Mouse (Mus musculus) heart, postnatal 25 days (tissue): Measurements from ENCODE around the gene Zp1. TPM values are rescaled to one million over a fixed set of nuclear protein-coding genes. Genes with fewer than 3 reads are reported as not detected.

ENCODE experiments used
- DNase-seq: peaks from one replicate; pipeline ENCODE4 v3.0.0; 2022; ENCODE audit warnings: low spot score
- intact Hi-C: fragments of 180-260 bp; cut with DNase I; formaldehyde crosslinking; loops from one replicate; pipeline ENCODE4 v1.15.1; 2025
- total RNA-seq, 2 experiments: library from RNA; stranded (reverse); gene quantifications; 2 replicates each; pipeline ENCODE4 v1.2.3; 2021

Gene Zp1
- total RNA-seq, 2 experiments from 2014 or later, result not detected

DNA sequence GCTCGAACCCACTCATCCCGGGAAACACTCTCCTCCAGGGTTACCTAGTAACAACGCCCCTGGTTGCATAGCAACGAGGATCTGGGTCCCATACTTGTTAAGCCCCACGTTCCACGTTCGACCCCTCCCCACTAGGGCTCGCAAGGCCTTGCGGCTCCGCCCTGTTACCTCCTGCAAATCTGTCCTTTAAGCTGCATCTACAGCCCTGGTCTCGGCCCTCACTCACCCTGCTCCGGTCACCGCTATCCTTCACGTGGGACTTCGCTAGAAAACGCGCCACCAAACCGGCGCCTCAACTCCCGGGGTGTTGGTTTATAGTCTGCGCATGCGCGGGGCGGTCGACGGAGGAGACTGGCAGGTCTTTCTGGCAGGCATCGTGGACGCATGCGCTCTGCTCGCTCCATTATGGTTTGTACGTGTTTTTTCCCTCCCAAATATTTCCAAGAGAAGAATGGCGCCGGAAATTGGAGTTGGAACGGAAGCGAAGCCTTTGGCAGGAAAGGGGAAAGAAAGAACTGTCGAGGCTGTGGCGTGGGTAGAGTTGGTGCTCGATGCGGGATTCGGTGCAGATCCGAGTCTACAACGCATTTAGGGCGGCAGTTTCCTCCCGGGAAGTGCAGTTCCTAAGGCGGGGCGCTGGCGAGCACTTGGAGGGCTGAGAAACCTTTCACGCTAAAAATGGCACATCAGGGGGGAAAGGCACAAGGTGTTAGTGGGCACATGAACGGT, 38.8 kb downstream of the Zp1 start, which contains the start of gene Tmem109:
Gene Tmem109, minus strand, starts transcription at position 576 of the 729 bp plus-strand sequence.
- peak; percentile 89 for DNase-seq
- intact Hi-C loops, result loop anchor here (2.0 kb wide), 1 partner anchor 13 kb away; the partner anchor contains the start of gene Prpf19

DNA sequence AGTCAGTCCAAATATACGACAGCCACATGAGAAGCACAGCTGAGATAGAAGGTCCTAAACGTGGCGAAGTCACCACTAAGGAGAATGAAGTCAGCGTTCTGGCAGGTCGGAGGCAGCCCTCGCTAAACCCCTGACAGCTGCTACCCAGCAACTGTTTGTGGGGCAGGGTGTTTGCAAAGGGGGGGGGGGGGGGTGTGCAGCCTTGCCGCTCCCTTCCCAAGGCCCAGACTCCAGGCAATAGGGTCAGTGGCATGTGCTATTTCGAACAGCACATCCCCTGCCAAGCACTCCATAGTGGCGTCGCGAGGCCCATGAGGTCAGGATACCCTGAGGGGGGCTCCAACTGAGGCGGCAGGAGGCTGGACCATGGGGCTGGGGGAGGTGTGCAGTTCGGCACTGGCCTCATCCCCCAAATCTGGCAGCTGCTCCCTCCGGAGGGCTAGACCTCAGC, 39.4 kb downstream of the Zp1 start:
- intact Hi-C loops, result loop anchor here (2.0 kb wide), 1 partner anchor 14 kb away; the partner anchor contains the start of gene Prpf19

DNA sequence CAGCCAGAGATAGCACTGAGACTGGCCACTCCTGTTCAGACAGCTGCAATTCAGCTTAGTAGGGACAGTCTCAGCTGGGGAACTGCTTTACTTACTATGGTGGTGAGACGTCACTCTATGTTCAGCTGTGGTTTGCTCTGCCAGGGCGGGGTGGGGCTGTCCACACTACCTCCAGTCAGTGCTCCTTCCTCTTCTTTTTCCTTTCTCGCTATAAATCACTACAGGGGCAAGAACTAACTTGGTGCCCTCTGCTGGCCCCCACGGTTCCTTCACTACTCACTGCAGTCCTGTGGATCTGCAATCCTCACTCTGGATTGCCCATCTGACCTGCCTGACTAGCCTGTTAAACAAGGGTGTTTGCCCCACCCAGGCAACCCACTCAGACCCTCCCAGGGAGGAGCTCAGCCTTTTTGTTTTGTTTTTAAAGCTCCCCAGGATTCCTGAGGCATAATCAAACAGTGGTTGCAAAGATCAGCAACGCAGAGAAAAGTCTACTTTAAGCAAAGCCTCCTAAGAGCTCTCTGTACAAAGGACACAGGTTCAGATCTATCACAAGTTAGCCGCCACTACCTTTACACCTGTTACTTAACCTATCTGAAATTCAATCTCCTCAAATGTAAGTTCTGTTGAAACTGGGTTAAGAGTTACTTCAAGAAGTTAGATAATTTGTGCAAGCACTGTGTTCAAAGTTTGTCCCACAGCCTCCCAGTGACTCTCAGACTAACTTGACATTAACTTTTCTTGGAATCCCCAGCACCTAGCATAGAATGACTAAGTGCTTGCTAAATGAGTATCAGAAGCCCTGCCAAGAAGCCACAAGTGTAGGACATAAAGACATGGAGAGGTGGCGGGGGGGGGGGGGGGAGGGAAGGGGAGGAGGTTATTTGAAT, 40.1 kb downstream of the Zp1 start:
- intact Hi-C loops, result loop anchor here (2.0 kb wide), 1 partner anchor 14 kb away; the partner anchor contains the start of gene Prpf19
- DNase-seq, result peak; percentile 36

More for the DNA sequence above, 39.4 kb downstream of the Zp1 start:
- no peak for DNase-seq

DNA sequence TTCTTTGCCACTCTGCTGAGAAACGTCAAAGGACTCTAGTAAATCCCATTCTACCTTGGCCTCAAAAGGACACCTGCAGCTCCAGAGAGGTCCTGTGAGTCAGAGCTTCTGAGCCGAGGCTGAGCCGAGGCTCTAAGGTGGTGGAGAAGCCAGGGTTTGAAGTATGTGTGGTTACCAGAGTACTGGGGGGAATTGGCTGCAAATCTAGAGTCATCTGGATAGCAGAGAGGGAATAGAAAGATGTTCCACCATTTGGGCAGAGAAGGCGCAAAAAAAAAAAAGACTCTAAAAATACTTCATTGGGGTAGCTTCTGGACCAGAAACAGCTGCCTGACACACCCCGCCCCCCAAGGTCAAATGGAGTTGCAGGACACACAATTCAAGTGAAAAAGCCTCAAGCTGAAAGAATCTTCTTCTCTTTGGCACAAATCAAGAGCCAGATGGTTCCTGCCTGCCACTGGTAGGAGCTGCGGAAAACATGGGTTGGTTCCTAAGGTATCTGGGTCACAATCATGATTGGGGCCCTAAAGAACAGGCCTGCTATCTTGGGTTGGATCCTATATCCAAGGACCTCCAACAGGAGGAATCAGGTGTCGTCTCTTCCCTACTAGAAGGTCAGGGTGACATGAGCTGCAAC, 42.1 kb downstream of the Zp1 start:
- intact Hi-C loops, result loop anchor here (2.0 kb wide), 1 partner anchor 168 kb away; no protein-coding TSS in a partner anchor
- DNase-seq, result no peak

DNA sequence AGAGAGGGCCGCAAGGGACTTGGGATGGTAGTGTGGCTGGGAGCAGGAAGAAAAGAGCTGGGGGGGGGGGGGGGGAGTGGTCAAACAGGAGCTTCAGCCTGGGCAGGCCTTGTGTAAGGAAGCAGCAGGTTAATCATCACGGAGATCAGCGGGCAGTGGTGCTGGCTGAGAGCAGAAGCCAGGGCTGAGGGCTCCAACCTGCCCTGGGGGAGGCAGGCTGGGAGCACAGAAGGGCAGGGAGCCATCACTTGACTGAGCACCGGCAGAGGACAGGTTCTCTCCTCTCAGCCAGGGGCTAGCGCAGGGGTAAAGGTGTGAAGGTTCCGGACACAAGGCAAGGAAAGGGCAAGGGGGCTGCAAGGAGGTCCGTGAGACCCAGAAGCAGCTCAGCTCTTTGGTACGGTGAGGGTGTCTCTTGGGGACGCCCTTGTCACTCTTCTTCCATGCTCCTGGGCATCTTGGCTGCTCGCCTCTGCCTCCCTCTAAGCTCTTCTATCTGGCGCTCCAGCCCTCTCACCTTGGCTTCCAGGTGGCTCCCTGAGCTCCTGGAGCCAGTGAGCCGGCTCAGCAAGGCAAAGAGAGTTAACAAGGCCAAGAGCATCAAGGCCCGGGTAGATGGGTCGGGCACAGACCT, 49.0 kb downstream of the Zp1 start:
- DNase-seq, result no peak

DNA sequence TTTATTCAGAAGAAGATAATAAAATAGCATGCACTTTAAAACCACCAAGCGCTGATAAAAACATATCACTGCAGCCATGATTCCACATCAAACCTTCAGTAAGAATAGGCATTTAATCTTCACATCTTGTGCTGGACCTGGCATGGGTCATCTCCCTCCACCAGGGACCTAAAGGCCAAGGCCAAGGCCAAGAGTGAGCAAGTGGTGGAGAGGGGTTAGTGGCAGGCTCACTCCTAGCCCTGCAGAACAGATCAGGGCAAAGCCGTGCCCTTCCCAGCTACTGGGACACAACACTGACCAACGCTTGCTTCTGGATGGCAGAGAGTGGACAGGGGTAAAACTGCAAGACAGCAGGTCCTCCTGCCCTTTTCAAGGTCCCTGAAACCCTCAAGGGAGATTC, 49.8 kb downstream of the Zp1 start:
- intact Hi-C loops, result no loop called here
- no peak for DNase-seq

More for the DNA sequence above, 49.0 kb downstream of the Zp1 start:
- intact Hi-C loops, result no loop called here

DNA sequence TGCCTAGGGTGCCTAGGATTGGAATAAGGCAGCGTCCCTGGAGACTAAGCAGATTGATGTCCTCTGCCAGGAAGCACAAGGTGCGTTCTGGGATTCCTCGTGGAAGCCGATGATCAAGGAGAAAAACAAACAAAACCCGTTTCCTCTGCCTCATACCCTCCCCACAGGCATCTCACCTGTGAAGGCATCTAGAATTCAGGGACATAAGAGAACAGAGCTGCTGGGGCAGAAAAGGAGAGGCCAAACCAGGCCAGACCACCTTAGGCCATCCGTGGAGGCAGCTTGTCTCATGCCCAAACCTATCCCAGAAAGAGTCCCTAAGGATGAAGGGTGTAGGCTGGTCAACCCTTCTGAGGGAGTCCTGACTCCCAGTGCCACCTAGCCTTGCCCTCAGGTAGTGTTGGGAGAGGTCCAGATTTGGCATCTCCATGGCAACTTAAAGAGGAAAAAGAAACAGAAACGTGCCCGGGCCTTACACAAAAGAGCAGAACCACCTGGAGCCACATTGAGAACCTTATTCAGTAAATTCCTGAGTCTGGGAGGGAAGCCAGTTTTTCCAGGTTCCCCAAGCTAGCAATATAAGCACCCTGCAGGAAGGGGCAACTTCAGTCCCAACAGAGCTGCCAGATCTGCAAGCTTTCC, 50.4 kb downstream of the Zp1 start, which contains the start of gene Tmem132a:
Gene Tmem132a, minus strand, starts transcription at position 55 of the 642 bp plus-strand sequence.
- DNase-seq, result no peak
- intact Hi-C loops, result no loop called here

DNA sequence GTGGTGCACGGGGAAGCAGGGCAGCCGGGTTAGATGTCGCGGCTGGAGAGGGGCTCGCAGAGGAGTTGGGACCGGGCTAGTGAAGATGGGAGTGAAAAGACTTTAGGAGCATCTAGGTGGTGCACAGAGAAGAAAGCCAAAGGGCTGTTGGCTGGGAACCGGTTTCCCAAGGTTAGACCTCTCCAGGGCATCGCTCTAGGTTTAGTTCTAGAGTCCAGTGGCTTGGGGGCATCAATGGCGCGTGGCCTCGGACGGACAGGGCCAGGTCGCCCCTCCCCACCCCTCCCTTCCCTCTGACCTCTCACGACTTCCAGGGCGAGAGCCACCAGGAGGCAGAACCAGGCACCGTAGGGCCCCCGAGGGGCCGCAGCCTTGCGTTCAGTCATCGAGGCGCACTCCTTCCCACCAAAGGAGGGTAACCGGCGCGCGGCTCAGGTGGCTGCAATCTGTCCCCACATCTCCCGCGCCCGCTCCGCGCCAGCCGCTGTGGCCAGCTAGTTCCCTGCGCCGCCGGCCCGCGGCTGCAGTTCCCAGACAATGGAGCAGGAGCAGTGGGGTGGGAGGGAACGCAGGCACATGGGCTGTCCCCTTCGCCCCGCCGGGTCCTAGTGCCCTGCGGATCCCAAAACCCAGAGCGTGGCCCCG, 51.1 kb downstream of the Zp1 start:
- intact Hi-C loops, result no loop called here
- DNase-seq, result peak; percentile 55

DNA sequence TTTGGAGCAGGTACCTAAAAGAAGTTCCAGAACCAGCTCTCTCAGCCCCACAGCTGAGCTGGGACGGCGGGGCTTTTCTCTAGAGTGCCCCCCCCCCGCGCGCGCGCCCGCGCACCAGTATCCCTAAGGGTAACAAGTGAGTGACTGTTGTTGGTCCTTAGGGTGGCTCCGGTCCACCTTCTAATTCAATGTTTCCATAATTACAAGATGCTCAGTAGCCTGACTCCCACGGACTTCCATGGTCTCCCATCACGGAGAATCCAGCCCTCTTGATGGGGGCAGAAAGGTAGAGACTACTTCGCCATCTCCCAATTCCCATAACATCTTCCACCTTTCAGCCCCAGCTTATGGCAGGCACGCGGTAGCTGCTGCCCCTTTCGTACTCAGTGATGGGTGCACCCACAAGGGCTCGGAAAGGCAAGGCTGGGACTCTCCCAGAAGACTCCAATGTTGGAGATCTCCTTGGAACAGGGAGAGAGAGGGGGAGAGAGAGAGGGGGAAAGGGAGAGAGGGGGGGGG, 51.8 kb downstream of the Zp1 start:
- no peak for DNase-seq
- intact Hi-C loops, result no loop called here

DNA sequence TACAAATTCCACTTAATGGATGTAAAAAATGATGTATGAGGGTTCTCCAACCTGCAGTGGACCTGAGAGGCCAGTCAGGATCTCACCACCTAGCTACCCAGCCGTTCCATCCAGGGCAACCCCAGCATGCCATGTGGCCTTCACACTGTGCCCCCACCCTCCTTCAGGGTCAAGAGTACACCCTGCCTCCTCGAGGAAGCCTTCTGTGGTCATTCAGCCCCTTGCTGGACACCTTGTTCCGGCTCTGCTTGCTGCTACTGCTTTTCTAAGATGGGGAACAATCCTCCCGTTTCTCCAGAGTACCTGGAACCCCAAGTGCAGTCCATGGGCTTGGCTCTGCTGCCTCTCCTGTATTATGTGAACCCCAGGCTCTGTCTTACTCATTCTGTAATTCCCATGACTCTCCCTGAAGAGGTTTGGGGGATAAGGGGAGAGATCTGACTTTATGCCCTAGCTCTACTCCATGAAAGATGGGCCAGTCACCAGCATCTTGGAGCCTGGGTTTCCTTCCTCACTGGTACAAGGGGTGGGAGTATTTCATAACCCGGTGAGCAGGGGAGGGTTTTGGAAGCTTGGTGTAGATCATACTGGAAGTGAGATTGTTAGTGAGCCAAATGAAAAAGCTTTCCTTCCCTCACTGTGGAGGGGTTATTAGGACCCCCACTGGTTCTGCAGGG, 52.3 kb downstream of the Zp1 start:
- DNase-seq, result no peak
- intact Hi-C loops, result no loop called here

DNA sequence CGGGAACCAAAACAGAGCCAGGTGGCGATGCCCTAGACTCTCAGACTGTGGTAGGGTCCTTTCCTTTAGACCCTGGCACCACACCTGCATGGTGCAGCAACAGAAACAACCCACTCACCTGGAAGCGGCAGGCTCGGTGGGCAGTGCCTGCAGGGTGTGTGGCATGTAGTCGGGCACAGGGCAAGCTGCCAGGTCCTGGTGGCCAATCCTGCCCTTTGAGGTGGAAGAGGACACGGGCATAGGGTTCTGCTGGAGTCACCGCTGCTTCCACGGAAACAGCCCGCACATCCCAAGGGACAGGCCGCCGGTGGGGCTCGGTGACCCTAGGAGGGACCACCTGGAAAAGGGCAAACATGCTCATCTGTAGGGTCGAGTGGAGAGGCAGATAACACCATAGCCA, 54.1 kb downstream of the Zp1 start:
- DNase-seq, result no peak
- intact Hi-C loops, result no loop called here

Other genes starting within 250 kb of the Zp1 start
- gene Pga5, start 242.6 kb downstream of the Zp1 start, total RNA-seq, result not detected
- gene Vps37c, start 231.9 kb downstream of the Zp1 start, total RNA-seq, result 10 to 100 TPM; 21.1 to 21.8 TPM
- under 1 TPM; 0.34 to 0.48 TPM for gene Cd5, start 181.6 kb downstream of the Zp1 start, total RNA-seq
- under 1 TPM; 0.16 to 0.36 TPM for gene Cd6, start 90.6 kb downstream of the Zp1 start, total RNA-seq
- 1 to 10 TPM; 2.1 to 2.2 TPM for gene Slc15a3, start 80.9 kb downstream of the Zp1 start, total RNA-seq
- gene Tmem132a, start 50.7 kb downstream of the Zp1 start, total RNA-seq, result 10 to 100 TPM; 15.6 to 17.9 TPM
- 10 to 100 TPM; 82.8 to 87.8 TPM for gene Tmem109, start 38.6 kb downstream of the Zp1 start, total RNA-seq
- gene Prpf19, start 25.4 kb downstream of the Zp1 start, total RNA-seq, result 100 to 1,000 TPM; 213 to 229 TPM
- gene Ptgdr2, start 16.5 kb upstream of the Zp1 start, total RNA-seq, result under 1 TPM in 1 of 2 experiments, not detected in 1; 0.08 TPM
- gene Ccdc86, start 28.6 kb upstream of the Zp1 start, total RNA-seq, result 1 to 10 TPM; 5.7 to 6.2 TPM
- gene Ms4a10, start 54.0 kb upstream of the Zp1 start, total RNA-seq, result not detected
- gene Ms4a15, start 72.6 kb upstream of the Zp1 start, total RNA-seq, result not detected
- gene Ms4a18, start 97.4 kb upstream of the Zp1 start, total RNA-seq, result not detected
- 1 to 10 TPM; 1.2 to 1.8 TPM for gene Ms4a8a, start 160.5 kb upstream of the Zp1 start, total RNA-seq
- gene 1700017D01Rik, start 210.2 kb upstream of the Zp1 start, total RNA-seq, result not detected
- not detected for gene 1700025F22Rik, start 244.7 kb upstream of the Zp1 start, total RNA-seq